Mouse (Mus musculus): ENCODE data around the gene Plxdc2.

Plxdc2 gene

DNA sequence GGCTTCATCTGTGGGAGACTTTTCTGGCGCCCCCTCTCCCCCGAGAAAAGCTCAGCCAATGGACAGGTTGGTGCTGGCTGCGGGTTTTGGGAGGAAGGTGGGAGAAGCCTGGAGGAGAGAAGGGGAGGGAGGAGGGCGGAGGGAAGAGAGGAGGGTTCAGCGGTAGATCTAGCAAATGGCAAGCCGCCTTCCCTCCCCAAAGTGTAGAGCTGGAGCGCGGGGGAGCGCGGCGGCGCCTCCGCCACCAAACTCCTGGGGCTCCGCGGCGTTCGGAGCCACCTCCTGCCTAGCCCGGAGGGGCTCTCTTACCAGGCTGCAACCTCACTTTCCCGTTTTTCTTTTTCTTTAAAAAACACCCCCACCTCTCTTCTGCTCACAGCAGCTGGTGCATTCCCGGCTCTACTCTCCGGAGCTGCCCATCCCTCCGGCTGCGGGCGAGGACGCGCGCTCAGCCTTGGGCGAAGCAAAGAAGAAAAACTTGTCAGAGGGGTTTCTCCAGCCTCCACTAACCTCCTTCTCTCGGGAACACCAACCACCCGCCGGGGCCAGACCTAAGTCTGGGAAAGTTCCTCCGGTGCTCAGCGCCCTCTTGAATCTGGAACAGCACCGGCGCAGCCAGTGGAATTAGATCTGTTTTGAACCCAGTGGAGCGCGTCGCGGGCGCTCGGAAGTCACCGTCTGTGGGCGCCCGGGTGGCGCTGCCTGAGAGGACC lies at the start of gene Plxdc2:
Gene Plxdc2, plus strand, starts transcription at position 199 of the 713 bp plus-strand sequence.
- peak; percentile 66 to 73 for DNase-seq (ENCODE audit: low spot score in 2 of 2)

DNA sequence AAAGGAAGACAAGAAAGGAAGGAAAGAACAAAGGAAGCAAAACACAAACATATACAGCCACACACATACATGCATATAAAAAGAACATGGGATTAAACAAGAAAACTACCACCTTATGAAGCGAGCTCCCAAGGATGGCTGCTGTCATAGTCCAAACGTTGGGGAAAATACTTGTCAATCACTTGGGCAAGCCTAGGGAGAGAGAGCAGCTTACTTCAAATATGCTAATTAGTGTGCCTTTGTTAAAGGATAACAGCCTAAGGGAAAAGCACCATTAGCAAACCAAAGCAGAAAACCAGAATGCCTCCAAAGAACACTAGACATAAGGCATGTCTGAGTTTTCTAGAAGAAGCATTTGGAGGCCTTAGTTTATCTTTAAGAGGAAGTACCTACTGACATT lies 45.7 kb upstream of the Plxdc2 start:
- no peak for DNase-seq (ENCODE audit: low spot score in 2 of 2)

DNA sequence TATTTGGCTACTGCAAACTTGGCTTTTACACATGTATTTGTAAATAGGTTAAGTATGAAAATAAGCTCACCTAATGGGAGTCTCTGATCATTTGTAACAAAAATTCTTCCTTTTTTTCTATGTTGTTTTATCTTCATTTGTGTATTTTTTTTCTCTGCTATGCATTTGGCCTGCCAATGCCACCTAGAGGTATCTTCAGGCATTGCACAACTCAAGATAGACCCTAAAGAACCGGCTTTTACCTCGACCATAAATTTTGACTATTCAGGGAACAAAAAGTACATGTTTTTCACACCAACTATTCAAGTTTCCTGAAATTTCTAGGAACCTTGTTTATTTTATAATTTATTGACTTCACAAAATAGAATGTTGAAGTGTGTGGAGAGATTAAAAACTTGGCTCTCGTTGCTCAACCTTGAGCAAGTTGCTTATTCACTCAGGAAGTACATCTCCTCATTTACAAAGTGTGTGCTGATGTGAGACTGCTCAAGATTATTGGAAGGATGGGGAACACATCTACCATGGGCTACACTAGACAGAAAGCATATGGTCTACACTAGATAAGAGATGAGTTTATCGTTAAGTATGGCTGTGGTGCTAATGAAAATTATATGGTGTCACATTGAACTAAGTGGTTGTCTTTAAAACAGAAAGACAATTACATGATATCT lies 43.6 kb upstream of the Plxdc2 start:
- DNase-seq (ENCODE audit: low spot score in 2 of 2), result no peak

DNA sequence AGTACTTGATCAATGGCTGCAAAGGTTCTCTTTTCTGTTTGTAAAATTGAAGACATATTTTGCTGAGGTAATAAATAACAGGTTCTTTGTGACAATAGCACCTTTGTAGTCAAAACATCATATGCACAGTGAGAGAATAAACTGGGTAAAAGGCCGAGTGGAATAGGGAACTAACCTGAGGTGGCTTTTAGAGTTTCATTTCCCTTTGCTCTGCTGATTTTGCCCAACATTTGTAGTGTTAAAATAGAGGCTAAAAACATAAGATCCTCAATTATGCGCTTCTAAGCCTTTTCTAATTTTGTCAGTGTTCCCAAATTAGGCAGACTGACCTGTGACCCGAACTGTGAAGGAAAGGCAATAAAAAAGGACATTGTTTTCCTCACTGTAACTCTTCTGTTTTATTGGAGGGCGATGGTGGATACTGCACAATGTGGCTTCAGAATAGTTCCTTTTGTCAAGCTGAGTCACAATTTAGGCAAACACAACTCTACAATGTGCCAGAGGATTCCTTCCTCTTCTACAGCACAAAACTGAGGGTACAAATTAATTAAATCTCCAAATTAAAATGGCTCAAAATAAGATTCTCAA lies 20.8 kb upstream of the Plxdc2 start:
- no peak for DNase-seq (ENCODE audit: low spot score in 2 of 2)

DNA sequence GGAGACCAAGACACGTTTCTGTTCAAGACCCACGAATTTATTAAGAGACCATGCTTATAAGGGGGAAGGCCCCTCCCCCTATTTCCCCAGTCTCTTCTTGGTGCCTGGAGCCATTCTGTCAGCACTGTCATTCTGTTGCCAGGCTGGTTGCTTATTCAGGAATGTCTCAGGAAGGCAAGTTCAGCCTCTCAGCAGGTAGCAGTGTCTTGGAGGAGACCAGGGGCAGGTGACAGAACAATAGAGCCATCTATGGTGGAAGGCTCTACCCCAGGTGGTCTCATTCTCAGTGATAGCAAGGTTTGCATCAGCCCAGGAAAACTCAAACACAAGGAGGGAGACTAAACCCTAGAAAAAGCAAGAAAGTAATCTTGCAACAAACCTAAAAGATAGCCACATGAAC lies 11.5 kb upstream of the Plxdc2 start:
- DNase-seq (ENCODE audit: low spot score in 2 of 2), result no peak

DNA sequence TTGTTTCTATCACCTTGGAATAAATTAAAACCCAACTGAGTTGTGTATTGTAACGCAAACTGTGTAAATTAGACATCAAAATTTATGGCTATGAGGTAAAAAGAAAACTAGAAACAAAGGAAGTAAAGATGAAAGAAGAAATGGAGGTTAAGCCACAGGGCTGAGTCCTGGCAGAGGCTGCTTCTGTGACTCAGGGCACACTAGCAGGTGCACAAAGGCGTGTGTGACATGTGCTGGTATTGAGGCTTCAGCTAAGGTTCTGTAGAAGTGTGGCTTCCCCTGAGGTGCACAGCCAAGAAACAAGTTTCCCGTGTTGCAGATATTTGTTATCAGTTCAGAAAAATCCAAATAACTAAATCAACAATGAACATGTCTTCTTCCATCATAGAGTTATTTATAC lies 5.0 kb upstream of the Plxdc2 start:
- no peak for DNase-seq (ENCODE audit: low spot score in 2 of 2)

DNA sequence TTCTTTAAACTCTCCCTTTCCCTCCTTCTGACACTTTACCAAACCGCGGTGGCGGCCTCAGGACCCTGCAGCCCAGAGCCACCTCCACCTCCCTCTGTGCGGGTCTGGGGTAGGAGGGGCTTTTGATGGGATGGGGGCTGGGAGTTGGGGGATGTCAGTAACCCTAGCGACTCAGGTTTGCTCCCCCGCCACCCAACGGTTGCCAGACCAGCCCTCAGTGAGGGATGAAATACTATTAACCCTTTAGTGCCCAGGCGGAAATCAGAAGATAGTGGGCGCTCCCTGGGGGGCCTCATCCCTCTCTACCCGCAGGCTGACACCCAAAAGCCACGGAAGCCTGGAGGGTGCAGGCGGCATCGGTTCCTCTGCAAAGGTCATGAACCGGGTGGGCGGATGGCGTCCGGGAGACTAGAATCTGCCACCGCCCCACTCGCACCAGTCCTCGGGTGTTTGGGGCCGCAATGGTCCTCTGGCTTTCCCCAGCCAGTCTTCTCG lies 446 bp upstream of the Plxdc2 start:
- DNase-seq (ENCODE audit: low spot score in 2 of 2), result no peak

DNA sequence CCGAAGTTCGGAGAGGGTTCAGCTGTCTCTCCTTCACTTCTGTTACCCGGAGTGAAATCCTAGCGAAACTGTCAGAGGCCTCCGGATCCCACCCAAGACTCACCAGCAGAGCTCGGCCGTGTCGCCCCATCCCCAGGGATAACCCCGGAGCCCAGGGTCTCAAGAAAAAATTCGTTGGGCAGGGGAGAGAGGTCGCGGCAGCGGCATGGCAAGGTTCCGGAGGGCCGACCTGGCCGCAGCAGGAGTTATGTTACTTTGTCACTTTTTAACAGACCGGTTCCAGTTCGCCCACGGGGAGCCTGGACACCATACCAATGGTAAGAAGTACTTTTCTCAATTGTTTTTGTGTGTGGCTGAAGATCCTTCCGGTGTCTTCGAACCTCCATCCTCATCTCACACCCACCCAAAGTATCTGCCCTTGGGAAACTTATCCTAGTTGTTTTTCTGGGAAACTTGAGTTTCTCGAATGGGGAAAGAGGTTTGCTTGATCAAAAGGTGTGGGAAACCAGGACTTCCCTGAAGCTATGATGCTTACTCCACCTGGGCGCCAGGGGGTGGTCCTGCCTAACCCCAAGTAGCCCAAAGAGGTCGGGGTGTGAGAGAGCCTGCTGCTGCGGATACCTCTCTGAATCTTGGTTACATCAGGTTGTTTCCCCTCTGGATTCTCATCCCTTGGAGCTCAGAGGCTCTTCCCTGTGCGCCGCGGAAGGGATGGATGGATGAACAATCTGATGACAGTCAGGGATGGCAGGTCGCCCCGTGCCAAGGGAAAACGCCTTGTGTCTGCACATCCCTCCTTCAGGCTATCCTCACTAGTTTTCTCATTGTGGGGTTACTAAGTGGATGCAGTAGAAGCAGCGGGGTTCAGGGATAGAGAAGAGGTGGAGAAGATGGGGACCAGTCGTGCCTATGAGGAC lies 1.1 kb downstream of the Plxdc2 start:
- peak in 1 of 2 experiments; percentile 41 for DNase-seq (ENCODE audit: low spot score in 2 of 2)

DNA sequence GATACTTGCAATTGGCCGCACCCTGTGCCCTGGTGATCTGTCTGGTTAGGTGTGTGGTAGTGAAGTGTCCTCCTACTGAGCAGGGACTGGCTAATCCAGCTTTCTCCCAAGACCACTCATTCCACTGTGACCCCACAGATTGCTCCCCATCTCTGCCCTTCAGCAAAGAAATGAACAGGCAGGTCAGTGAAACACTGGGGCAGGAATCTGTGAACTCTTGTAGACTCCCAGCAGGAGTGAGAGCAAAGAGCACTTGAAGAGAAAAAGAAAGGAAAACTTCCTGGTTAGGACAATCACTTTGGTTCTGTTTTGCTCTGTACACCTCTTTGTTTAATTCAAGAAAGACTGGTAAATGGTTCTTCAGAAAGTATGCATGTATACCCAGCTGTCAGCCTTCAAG lies 1.8 kb downstream of the Plxdc2 start:
- DNase-seq (ENCODE audit: low spot score in 2 of 2), result peak in 1 of 2 experiments; percentile 14

DNA sequence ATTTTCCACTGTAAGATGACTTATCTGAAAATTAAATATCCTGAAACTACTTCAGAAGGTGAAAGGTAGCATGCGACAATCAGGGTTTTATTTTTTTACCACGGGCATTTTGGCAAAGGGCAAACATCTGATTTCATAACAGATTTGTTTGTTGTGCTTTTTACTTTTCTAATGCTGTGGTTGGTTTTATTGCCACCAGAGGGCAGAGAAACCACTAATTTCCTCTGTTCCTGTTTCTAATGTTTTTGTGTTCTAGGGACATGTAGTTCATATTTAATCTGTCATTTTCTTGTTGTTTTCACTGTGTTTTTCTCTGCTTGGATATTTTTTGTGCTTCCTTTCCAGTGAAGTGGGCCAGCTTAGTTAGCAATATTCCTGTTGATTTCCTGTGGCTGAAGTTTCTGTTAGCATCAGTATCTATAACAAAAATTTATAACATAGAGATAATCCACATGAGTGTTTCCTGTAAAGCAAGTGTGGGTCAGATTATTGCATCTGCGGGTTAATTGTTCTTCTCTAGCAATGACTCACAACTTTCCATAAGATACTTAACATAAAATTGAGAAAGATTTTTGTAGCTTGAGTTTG lies 3.3 kb downstream of the Plxdc2 start:
- DNase-seq (ENCODE audit: low spot score in 2 of 2), result no peak

DNA sequence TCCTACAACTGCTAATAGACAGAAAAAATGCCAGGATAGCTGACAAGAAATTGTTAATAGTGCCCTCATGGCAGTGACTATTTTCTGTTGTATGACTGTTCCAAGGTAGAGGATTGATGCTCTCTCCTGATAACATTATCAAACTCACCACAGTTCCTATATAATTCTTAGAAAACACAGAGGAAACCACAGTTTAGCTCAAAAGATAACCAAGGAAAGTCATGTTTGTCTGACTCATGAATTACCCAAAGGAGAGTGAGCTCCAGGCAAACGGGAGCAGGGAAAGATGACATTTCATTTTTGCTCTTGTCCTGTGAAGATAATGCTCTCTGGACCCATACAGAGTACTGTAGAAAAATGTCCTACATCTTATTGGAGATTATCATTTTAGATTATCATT lies 8.6 kb downstream of the Plxdc2 start:
- DNase-seq (ENCODE audit: low spot score in 2 of 2), result no peak

DNA sequence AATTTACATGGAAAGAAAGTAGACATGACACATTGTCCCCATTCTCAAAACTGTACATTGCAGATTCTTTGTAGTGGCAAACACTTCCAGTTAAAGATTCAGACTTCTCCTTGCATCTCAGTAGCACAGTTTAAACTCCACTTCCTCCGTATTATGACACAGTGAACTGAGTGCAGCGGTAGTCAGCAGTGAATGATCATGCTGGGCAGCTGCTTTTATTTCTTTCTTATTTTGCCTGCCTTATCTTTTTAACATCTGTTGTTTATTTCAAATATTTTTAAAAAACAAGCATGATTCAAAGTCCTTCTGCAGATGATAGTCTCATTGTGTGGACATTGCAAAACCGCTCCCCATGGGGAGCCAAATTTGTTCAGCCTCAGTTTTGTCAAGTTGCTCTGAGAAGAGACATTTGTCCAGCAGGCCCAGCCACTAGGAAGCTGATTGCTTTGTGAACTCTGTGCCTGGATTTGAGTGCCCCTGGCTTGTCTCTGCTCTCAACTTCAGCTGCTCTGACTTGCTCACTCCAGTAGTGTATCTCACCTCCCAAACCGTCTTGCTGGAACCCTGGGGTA lies 9.8 kb downstream of the Plxdc2 start:
- peak in 1 of 2 experiments; percentile 44 for DNase-seq (ENCODE audit: low spot score in 2 of 2)

DNA sequence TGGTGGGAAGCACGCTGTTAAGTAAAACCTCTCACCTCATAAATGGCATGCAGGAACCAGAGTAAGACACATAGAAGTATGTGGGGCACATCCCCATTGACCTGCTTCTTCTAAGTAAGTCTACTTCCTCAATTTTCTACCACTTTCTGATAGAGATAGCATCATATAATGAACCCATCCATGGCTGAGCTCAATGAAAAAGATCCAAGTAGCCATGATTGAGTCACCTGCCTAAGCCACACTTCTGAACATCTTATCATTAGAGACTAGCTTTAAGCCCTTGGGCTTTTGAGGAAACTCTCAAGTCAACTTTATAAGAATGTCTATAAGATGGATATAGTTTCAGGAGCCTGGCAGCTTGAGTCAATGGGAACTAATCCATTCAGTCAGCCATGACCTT lies 14.3 kb downstream of the Plxdc2 start:
- no peak for DNase-seq (ENCODE audit: low spot score in 2 of 2)

DNA sequence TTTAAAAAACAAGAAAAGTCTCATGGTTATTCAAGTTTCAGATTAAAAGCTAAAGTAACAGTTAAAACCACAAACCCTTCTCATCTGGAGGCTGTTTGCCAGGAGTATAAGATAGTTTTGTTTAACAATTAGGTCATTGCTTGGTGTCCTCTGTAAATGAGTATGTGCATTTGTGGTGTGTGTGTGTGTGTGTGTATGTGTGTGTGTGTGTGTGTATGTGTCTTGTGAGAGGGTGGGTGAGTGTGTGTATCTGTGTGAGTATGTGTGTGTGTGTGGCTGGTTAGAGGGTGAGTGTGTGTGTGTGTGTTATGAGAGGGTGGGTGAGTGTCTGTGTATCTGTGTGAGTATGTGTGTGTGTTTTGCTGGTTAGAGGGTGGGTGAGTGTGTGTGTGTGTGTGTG lies 18.2 kb downstream of the Plxdc2 start:
- no peak for DNase-seq (ENCODE audit: low spot score in 2 of 2)

DNA sequence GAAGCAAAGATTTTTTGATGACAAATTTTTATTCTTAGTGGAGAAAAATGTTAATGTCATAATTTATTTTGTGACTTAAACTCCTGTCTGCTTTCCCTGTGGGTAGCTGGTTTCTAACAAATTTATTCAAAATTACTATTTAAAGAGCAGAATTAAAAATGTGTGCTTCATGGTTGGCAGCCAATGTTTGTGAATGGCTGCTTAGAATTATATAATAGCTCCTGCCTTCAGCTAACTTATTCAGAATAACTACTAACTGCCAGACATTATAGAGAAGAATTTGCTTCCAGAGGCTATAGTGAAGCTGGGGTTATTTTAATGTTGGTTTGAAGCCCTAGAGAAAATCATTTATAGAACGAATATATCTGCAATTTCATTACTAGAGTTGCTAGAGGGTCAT lies 30.1 kb downstream of the Plxdc2 start:
- DNase-seq (ENCODE audit: low spot score in 2 of 2), result no peak

DNA sequence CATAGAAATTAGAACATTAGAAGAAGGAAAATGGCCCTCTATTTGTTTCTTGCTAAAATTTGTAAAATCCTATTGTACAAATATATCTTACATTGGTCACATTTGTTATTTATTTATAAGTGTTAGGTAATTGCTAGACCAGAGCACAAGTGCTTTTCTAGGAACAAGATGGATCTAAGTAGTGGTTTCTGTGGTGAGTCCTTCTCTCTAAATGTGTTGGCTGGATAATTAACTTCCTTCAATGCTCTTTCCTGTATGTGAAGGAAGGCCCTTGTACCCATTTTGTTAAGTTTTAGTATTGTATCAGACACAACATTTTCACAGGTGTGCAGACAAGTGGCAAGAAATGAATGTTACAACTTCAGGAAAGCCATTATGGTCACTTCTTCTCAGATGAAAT lies 30.6 kb downstream of the Plxdc2 start:
- DNase-seq (ENCODE audit: low spot score in 2 of 2), result no peak

DNA sequence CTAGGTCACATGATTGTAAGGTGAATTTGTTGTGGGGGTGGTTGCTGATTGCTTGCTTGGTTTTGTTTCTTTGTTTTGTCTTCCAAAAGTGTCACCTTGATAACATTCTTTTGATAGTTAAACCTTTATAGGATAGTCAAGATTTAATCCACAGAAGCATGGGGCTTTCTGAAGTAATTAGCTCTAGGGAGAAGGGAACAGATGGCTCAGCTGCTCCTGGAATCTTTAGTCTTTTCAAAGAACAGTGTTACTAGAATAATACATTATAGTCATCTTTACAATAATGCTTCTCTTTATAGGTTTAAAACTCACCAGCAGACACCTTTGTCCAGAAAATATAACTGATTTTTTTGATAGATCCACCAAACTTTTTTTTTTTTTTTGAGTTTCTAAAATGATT lies 31.7 kb downstream of the Plxdc2 start:
- no peak for DNase-seq (ENCODE audit: low spot score in 2 of 2)

DNA sequence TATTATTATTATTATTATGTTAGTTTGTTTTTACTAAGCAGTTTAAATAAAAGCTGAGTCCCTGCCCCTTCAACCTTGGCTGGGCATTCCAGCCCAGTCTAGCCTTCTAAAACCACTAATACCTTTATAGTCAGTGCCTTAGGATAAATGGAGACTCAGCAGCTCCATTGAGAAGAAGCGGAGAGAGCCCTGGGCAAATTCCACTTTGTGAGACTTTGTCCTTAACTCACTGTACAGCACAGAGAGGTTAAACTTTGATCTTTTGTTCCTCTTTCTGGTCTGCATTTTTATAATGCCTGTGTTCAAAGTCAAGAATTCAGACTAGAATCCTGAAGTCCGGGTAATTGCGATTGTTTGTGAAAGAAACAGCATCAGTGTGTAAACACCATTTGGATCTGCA lies 41.4 kb downstream of the Plxdc2 start:
- no peak for DNase-seq (ENCODE audit: low spot score in 2 of 2)

DNA sequence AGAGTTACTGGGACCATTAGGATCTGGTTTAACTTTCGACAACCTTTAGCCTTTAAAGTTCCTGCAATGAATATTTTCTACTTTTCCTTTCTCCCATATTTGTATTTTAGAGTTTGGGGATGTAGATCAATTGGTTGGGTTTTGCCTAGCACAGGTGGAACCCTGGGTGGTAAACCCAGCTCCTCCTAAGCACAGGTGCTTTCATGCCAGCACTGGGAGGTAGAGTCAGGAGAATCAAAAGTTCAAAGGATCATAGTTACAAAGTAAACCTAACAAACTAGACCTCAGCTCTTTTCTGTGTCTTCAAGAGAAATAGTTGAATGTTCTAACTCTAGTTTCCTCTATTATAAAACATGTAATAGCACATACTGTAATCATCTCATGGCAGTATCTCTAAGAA lies 41.9 kb downstream of the Plxdc2 start:
- no peak for DNase-seq (ENCODE audit: low spot score in 2 of 2)

DNA sequence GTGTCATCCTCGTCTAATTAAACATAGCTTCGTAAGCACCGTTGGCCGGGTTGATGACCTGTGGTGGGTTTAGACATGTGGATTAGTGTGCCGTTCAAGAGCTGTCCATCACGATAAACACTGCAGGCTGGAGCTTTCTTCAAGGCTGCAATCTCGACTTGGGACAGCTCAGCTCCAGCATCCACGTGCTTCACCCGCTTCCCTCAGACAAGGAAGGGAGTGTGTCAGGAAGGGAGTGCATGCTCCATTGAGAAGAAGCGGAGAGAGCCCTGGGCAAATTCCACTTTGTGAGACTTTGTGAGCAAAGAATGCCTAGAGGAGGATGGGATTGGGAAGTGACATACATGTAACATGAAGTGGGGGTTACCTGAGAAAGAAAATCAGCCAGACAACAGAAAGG lies 42.8 kb downstream of the Plxdc2 start:
- DNase-seq (ENCODE audit: low spot score in 2 of 2), result no peak

DNA sequence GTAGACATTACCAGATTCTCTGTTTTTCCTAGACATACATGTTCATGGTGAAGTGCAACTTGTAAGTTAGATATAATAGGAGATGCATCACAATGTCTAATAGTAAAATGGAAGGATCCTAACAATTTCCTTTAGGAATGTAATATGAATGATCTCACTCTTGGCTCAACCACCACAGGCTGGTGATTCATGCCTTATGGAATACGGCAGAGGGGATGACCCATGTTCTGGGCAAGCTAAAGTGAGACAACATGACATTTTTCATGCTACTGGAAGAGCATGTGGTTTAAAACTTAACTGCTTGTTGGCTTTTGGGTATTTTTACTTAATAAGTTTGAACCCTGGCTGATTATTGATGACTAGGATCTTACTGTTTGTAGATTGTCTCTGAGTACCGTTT lies 50.4 kb downstream of the Plxdc2 start:
- no peak for DNase-seq (ENCODE audit: low spot score in 2 of 2)
